Mouse (Mus musculus) heart, postnatal 36 days (tissue): ENCODE measurements around the gene Myof. TPM values are rescaled to one million over a fixed set of nuclear protein-coding genes. Genes with fewer than 3 reads are reported as not detected.

Source experiments
- DNase-seq, 2 experiments: peaks; one replicate each; pipeline ENCODE4 v3.0.0; 2021 to 2022
- intact Hi-C: fragments of 180-260 bp; cut with DNase I; formaldehyde crosslinking; loops from one replicate; pipeline ENCODE4 v1.15.1; 2025
- total RNA-seq, 2 experiments: library from RNA; stranded (reverse); gene quantifications; 2 replicates each; pipeline ENCODE4 v1.2.3; 2021

Gene Myof
- total RNA-seq, 2 experiments from 2014 or later: 10.3 to 10.8 TPM

GRCm38 (mm10) chr19:37906916-37907315, 136.5 kb downstream of the Myof start:
- DNase-seq: no peak
- intact Hi-C loops: no loop called here

- intact Hi-C loops: no loop called here
- DNase-seq: no peak
Observed at GRCm38 (mm10) chr19:37896081-37896480, 147.3 kb downstream of the Myof start.

- DNase-seq: no peak
- intact Hi-C loops: no loop called here
Observed at GRCm38 (mm10) chr19:37891006-37891405, 152.4 kb downstream of the Myof start.

- intact Hi-C loops: loop anchor here (1.0 to 10.0 kb wide), 2 partner anchors 182 to 282 kb away; no protein-coding TSS in a partner anchor
- DNase-seq: peak; percentile 49 to 58
Observed at GRCm38 (mm10) chr19:37886355-37887120, 156.8 kb downstream of the Myof start.

- intact Hi-C loops: loop anchor here (10.0 kb wide), 1 partner anchor 277 kb away; no protein-coding TSS in a partner anchor
- no peak for DNase-seq
Observed at GRCm38 (mm10) chr19:37881431-37882081, 161.8 kb downstream of the Myof start.

GRCm38 (mm10) chr19:37877511-37878167, 165.7 kb downstream of the Myof start:
- DNase-seq: no peak
- intact Hi-C loops: no loop called here

GRCm38 (mm10) chr19:37876605-37877245, 166.7 kb downstream of the Myof start:
- intact Hi-C loops: no loop called here
- DNase-seq: no peak

- intact Hi-C loops: no loop called here
- no peak for DNase-seq
Observed at GRCm38 (mm10) chr19:37873499-37873898, 169.9 kb downstream of the Myof start.

- no peak for DNase-seq
- intact Hi-C loops: no loop called here
Observed at GRCm38 (mm10) chr19:37867592-37867991, 175.8 kb downstream of the Myof start.

GRCm38 (mm10) chr19:37866994-37867393, 176.4 kb downstream of the Myof start:
- intact Hi-C loops: no loop called here
- DNase-seq: no peak

GRCm38 (mm10) chr19:37861171-37861570, 182.2 kb downstream of the Myof start:
- intact Hi-C loops: no loop called here
- DNase-seq: no peak

- intact Hi-C loops: no loop called here
- no peak for DNase-seq
Observed at GRCm38 (mm10) chr19:37860267-37860666, 183.1 kb downstream of the Myof start.

- intact Hi-C loops: no loop called here
- no peak for DNase-seq
Observed at GRCm38 (mm10) chr19:37858406-37859081, 184.8 kb downstream of the Myof start.

- DNase-seq: no peak
- intact Hi-C loops: no loop called here
Observed at GRCm38 (mm10) chr19:37852056-37852455, 191.3 kb downstream of the Myof start.

GRCm38 (mm10) chr19:37851590-37852038, 191.8 kb downstream of the Myof start:
- no peak for DNase-seq
- intact Hi-C loops: no loop called here

Other genes starting within 250 kb of the Myof start
- gene Cep55, start 11.4 kb upstream of the Myof start, total RNA-seq: under 1 TPM; 0.44 to 0.46 TPM
- gene Ffar4, start 53.5 kb upstream of the Myof start, total RNA-seq: under 1 TPM in 1 of 2 experiments, not detected in 1; 0.22 TPM
- 1 to 10 TPM; 1.7 to 3.5 TPM for gene Rbp4, start 81.7 kb upstream of the Myof start, total RNA-seq
- not detected for gene Pde6c, start 89.2 kb upstream of the Myof start, total RNA-seq
- gene Fra10ac1, start 180.6 kb upstream of the Myof start, total RNA-seq: 10 to 100 TPM; 11.4 to 11.8 TPM
- 1 to 10 TPM; 2.9 to 7.3 TPM for gene Lgi1, start 221.0 kb upstream of the Myof start, total RNA-seq